Mouse (Mus musculus): ENCODE data around the gene Igf1r.

DNA sequence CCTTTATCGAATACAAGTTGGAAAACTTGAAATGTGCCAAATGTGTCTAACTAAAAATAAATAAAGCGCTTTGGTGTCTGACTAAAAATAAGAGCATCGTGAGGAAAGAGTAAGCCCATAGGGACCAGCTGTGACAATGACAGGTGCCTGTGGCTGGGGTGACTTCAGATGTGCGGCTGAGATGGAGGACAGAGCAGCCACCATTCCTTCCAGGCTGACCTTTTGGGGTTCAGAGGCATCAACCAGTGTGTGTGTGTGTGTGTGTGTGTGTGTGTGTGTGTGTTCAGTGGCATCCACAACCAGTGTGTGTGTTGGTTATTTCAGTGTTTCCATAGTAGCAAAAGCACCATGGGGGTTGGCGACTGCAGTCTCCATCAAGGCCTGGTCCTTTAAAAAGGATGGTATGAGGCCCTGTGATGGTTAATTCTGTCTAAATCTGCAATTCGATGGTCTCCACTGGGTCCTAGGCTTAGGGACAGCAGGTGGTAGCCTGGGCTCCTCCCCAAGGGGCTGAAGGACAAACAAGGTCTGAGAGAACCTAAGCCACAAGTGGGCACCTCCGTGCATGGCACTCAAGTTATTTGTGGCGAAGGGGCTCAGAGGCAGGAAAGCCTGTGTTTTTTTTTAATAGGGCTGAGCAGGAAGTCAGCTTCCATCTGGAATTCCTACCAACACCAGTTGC is 310.9 kb downstream of the Igf1r start:
- TF ChIP-seq GATA1 (IDR thresholded peaks at IDR 0.05; ENCODE audit: low read length) (no peak), TAL1 (IDR thresholded peaks at IDR 0.05; ENCODE audit: low read length) (no peak)
